Mouse (Mus musculus) cortical plate, adult 2 months (tissue): ENCODE data around the gene 2210011C24Rik. TPM values are rescaled to one million over a fixed set of nuclear protein-coding genes. Genes with fewer than 3 reads are reported as not detected.
A peak's percentile ranks its signal among the peaks of the same experiment; 100 is the strongest.

Experiments
- H3K27ac ChIP-seq: fragments of 200-500 bp; 2 replicates; pipeline ENCODE4 v1.5.1; 2012; ENCODE audit warnings: low read length, control low read depth, inconsistent platforms; ENCODE audit not compliant: insufficient read depth
- H3K4me1 ChIP-seq: fragments of 200-500 bp; 2 replicates; pipeline ENCODE4 v1.6.1; 2011; ENCODE audit warnings: low read length; ENCODE audit not compliant: control insufficient read depth, insufficient read depth
- H3K4me3 ChIP-seq: fragments of 200-500 bp; 2 replicates; pipeline ENCODE4 v1.5.1; 2011; ENCODE audit warnings: mild to moderate bottlenecking, low read length, control low read depth; ENCODE audit not compliant: insufficient read depth
- CTCF ChIP-seq: fragments of 200-500 bp; IDR thresholded peaks from 2 replicates; pipeline ENCODE4 v1.5.1; 2011; ENCODE audit warnings: mild to moderate bottlenecking, control low read depth, low read length; ENCODE audit not compliant: insufficient read depth; ENCODE audit errors: extremely low read depth
- POLR2A ChIP-seq: fragments of 200-500 bp; IDR thresholded peaks from 2 replicates; pipeline ENCODE4 v1.6.1; 2011; ENCODE audit warnings: mild to moderate bottlenecking, low read length, control low read depth; ENCODE audit not compliant: insufficient read depth; ENCODE audit errors: extremely low read depth
- polyA plus RNA-seq: library from polyadenylated mRNA; depleted of rRNA; stranded (reverse); fragments of >200 nt; gene quantifications from 2 replicates; pipeline ENCODE4 v1.2.3, GENCODE M21; 2012

The 2210011C24Rik gene
- polyA plus RNA-seq, 1 experiment: 1.4 TPM

DNA sequence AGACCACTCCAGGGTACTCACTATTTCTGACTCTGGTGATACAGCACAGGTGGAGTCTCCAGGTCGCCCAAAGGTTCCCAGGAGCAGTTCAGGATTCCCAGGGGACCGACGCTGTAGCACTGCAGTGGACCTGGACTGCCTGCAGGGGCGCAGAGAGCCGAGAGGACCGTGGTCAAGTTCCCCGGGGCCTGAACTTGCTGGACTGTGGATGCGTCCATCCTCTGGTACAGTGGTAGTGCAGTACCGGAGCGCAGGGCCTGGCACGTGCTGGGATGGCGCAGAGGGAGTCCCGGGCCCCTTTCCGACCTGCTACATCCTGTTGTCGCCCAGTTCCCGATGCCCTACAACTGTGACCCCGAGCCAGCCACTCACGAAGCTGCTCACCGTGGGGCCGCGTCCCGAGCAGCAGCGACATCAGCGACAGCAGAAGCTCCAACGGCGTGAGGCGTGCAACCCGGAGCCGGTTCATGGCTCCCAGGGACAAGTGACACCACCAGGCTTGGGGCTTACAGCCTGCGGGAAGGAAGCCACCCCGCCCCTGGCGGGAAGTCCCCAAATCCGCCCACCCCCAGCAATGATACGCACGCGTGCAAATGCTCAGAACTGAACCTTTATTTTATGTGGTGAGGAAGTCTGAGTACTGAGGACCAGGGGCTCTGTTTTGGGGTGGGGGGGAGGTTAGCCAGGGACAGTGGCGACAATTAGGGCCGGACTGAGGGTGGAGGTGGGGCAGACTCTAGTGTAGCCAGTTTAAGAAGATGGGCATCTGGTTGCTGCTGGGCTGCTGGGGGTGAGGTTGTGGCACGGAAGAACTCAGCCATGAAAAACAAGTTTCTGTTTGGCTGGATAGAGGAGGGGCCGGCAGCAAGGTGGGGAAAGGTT lies 30.3 kb upstream of the 2210011C24Rik start, which contains the start of gene Il27ra:
Gene Il27ra, minus strand, starts transcription at position 524 of the 882 bp plus-strand sequence.
- TF ChIP-seq POLR2A: no peak
- TF ChIP-seq CTCF: peak; percentile 49
- no peak within 1 kb of the TSS for H3K27ac ChIP-seq
- no peaks in the 10 kb centered on the region for H3K4me1 ChIP-seq
- H3K4me3 ChIP-seq: peak within 1 kb of the TSS; percentile 26; the same call in 1 of the 2 replicates

DNA sequence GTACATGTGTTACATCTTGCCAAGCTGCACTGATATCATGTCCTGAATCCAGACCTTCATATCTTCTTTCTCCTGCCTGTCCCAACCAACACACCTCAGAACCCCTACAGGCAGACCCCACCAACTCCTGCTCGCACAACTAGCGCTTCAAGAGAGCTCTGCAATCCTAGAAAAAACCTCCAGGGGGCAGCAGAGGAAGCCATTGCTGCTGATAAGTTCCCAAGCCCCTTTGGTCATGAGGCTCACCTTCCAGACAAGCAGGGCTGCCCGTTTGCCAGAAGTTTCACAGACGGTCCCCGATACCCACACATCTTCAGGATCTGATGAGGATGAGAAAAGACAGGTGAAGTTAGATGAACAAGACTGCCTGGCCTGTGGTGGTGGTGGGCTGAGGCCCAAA lies 27.1 kb upstream of the 2210011C24Rik start:
- TF ChIP-seq POLR2A (no peak), CTCF (peak; percentile 80)
- Histone ChIP-seq H3K27ac (no peak overlapping the region), H3K4me3 (no peak overlapping the region), H3K4me1 (no peaks in the 10 kb centered on the region)

DNA sequence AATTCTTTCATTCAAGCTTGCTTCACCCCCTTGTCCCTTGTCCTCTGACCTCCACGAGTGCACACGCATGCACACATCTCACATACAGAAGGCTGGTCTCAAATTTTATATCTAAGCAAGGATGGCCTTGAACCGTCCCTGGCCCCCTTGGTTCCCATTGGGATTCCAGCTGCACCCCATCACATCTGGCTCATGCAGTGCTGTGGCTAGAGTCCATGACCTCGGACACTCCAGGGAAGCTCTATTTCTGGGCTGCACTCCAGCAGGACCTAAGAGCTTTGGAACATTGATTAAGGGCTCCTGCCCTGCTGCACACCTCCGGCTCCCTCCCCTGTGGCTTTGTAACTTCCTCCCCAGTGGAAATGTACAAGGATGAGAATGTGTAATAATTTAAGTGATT lies 26.0 kb upstream of the 2210011C24Rik start:
- H3K4me1 ChIP-seq: no peaks in the 10 kb centered on the region
- H3K4me3 ChIP-seq: no peak overlapping the region
- H3K27ac ChIP-seq: no peak overlapping the region
- TF ChIP-seq POLR2A: no peak

DNA sequence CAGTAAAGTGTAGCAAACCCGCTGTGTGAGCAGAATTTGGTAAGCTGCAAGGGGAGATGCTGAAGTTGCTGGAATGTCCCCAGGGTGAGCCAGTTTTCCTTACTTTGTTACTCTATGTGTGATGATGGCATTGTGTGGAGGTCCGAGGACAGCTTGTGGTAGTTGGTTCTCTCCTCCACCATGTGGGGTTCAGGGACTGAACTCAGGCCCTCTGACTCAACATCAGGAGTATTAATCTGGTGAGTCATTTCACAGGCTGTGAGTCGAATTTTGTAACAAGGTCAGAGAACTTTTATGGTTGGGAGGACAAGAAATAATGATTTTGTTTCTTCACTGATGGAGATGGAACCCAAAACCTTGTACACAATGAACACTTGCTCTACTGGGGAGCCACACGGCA lies 20.8 kb upstream of the 2210011C24Rik start:
- Histone ChIP-seq H3K27ac (no peak overlapping the region), H3K4me3 (no peak overlapping the region), H3K4me1 (no peaks in the 10 kb centered on the region)
- TF ChIP-seq CTCF (no peak), POLR2A (no peak)

DNA sequence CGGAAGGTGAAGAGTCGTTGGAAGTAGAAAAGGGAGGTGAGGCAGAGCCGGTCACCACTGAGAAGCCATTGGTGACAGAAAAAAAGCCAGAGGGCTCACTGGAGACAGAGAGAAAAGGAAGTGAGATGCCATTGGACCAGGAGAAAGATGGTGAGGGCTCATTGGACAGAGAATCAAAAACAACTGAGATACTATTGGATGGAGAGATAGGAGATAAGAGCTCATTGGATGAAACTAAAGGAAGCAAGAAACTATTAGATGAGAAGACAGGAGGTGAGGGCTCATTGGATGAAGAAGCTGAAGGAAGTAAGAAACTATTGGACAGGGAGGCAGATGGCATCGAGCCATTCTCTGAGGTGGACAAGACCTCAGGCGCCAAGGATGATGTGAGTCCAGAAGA lies 17.3 kb upstream of the 2210011C24Rik start:
- Histone ChIP-seq H3K4me3 (no peak overlapping the region), H3K27ac (no peak overlapping the region), H3K4me1 (no peaks in the 10 kb centered on the region)
- TF ChIP-seq CTCF (no peak), POLR2A (no peak)

DNA sequence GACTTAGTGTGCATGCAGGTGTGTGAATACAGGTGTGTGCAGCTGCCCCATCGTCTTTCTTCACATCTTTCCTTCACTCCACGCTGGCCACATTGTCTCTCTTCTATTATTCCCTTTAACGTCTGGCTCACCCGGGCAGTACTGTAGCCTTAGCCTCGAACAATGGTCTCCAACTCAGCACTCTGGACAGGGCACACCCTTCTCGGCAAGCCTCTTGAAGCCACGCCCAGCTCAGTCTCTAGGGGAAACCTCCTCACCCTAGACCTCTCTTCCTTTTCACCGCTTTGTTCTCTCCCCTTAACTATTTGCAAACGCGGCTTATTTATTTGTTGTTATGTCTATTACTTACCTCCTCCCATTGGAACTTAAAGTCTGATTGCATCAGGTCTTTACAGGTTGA lies 15.5 kb upstream of the 2210011C24Rik start:
- H3K27ac ChIP-seq: no peak overlapping the region
- no peak for TF ChIP-seq CTCF
- no peak for TF ChIP-seq POLR2A
- no peaks in the 10 kb centered on the region for H3K4me1 ChIP-seq
- no peak overlapping the region for H3K4me3 ChIP-seq

DNA sequence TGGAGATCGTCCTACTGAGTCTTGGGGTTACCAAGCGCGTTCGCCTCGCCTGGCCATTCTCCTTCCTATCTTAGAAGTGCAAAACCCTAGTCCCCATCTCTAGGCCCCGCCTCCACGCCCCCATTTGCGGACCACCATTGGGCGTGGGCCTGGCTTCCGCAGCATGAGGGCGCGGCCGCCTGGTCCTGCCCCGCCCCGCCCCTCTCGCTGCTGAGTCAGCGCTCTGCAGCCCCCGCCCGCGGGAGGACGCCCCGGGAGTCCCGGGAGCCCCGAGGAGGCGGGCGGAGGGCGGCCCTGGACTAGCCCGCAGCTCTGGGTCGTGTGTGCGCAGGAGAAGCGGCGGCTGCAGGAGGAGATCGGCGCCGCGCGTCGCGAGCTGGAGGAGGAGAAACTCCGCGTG lies 13.9 kb upstream of the 2210011C24Rik start:
- no peaks in the 10 kb centered on the region for H3K4me1 ChIP-seq
- H3K27ac ChIP-seq: no peak overlapping the region
- H3K4me3 ChIP-seq: peak overlapping the region; percentile 10
- TF ChIP-seq POLR2A: no peak
- TF ChIP-seq CTCF: no peak

DNA sequence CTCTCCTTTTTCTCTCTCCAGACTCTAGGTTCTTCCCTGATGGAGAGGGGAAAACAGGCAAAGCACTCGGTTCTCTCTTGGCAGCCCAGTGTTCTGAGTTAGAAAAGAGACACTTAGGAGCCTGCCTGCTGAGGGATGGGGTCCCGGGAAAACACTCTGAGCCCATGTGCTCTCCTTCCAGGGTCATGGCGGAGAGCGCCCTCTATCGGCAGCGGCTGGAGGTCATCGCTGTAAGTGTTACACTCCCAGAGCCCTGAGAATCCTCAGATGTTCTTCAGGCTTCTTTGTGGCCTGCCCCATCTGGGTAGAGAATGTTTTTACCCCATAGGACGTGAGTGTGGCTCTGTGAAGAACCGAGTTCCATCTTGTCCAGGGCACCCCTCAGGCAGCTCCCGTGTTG lies 12.2 kb upstream of the 2210011C24Rik start:
- Histone ChIP-seq H3K27ac (no peak overlapping the region), H3K4me3 (no peak overlapping the region), H3K4me1 (no peaks in the 10 kb centered on the region)
- TF ChIP-seq CTCF (peak; percentile 32; the same call in 1 of the 2 replicates), POLR2A (no peak)

DNA sequence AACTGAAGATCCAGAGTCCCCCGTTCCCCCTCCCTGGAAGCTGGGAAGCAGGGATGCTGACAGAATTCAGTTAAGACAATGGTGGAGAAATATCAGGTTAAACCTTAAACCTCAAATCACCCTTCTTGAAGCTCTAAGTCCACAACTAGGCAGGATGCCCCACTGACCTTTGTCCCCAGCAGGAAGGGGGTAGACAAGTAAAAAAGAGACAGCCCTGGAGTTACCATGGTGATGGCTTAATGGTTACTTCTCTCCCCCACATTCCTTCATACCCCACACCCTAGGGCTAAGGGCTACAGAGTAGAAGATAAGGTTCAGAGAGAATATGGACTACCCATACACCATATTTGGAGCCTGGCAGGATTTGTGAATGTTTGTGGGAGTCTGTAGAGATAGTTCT lies 11.7 kb upstream of the 2210011C24Rik start:
- H3K4me1 ChIP-seq: no peaks in the 10 kb centered on the region
- no peak overlapping the region for H3K4me3 ChIP-seq
- TF ChIP-seq POLR2A (no peak), CTCF (no peak)
- H3K27ac ChIP-seq: no peak overlapping the region

DNA sequence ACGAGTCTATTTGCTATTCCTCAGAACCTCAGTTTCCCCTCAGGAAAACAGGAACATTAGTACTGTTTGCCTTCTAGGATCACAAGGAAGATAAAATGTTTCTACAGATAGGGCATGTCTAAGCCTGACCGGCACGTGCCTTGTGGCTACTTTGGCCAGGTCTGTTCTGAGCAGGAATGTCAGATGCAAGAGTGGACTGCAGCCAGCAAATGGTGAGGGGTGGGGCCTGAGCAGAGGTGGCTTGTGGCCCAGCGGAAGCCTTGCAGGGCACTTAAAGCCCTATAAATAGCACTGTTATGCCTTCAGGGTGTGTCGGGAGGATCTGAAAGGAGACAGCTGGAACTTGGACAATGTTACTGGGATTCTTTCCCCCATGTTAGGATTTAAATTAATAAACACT lies 11.1 kb upstream of the 2210011C24Rik start:
- no peak overlapping the region for H3K4me3 ChIP-seq
- H3K27ac ChIP-seq: no peak overlapping the region
- no peaks in the 10 kb centered on the region for H3K4me1 ChIP-seq
- no peak for TF ChIP-seq POLR2A
- no peak for TF ChIP-seq CTCF
